Mouse (Mus musculus) testis, adult 2 months (tissue): Measurements from ENCODE around the gene Camta2.

ENCODE experiments used
- CTCF ChIP-seq: fragments of 200-500 bp; IDR thresholded peaks from 2 replicates; pipeline ENCODE4 v1.5.1; 2012; ENCODE audit warnings: low read depth, mild to moderate bottlenecking, inconsistent platforms, low read length, moderate library complexity; ENCODE audit not compliant: control insufficient read depth, insufficient read depth, insufficient replicate concordance
- POLR2A ChIP-seq: fragments of 200-500 bp; IDR thresholded peaks from 2 replicates; pipeline ENCODE4 v1.6.1; 2012; ENCODE audit warnings: low read depth, mild to moderate bottlenecking, inconsistent platforms, low read length, moderate library complexity; ENCODE audit not compliant: control insufficient read depth

- TF ChIP-seq CTCF (no peak), POLR2A (no peak)
These were observed 49.6 kb downstream of the Camta2 start for GRCm38 (mm10) chr11:70638293-70638692.
